Mouse (Mus musculus) frontal cortex, postnatal 10 days (tissue): ENCODE results near the gene Chgb.
A peak's percentile ranks its signal among the peaks of the same experiment; 100 is the strongest.

Experiments used
- DNase-seq, 2 experiments: peaks; one replicate each; pipeline ENCODE4 v3.0.0; 2022; ENCODE audit warnings: low spot score in 2 of 2, mixed read lengths in 1 of 2

The Chgb gene

GRCm38 (mm10) chr2:132780978-132781377 lies at the start of gene Chgb:
Gene Chgb, plus strand, starts transcription at chr2:132781278.
- no peak for DNase-seq

DNA sequence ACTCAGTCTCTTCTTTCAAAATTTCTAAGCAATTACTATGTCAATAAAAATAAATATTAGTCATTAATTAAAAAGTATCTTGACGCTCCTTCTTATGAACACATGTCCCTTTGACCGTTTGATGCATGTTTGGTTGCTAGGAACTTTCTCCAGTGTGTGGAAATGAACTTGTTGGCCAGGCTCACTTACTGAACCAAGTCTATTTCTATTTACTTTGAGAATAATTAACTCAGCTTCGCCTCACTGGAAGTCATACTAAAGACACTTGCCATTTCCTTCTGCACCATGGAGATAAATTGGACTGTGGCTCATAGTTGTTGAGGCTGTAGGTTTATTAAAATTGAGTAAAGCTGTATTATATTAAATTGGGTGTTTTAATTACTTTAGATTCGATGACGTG lies 48.1 kb upstream of the Chgb start:
- DNase-seq = no peak

GRCm38 (mm10) chr2:132733603-132734573 lies 47.2 kb upstream of the Chgb start:
- DNase-seq = no peak

DNA sequence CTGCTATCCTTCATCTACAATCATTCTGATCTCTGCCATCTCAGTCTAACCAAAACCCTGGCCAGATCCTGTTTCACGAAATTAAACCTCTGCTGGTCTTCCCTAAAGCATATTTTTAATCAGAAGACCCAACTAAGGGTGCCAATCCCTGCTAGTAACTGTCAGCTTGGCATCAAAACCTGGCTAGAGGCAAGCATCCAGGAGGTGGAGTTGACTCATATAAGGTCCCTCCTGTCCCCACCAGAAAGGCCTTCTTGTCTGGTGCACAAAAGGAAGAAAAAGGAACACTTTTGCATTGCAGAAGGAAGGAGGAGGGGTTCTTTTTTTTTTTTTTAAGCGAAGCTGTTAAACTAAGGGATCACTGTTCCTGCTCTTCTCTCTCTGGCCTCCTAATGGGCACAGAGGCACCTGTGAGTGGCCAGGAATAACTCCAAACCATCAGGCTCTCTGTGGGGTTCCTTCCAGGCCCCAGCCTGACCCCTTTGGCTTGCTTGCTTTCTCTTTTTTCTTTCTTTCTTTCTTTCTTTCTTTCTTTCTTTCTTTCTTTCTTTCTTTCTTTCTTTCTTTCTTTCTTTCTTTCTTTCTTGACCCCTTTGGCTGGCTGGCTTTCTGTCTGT lies 42.2 kb upstream of the Chgb start:
- no peak for DNase-seq

DNA sequence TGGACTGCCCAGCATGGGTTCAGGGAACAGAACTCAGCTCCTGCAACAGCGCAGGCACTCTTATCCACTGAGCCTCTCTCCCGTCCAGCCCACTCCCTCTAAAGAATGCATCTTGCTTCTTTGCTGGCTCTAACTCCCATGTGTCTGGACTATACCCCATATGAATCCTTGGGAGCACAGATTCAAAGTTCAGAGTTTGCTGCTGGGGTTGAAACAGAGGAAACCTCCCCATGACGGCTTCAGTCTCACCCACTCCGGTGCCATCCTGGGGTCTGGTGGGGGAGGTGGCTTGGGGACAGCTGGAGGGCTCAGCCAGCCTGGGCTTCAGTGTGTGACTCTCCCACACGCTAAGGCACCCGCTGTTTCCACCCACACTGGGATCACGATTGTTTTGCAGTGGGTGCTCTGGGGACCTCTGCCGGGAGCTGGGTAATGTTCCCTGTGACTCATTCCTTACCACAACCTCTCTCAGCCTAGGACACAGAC lies 39.2 kb upstream of the Chgb start:
- DNase-seq = peak; percentile 28 to 54

GRCm38 (mm10) chr2:132744866-132745265 lies 36.2 kb upstream of the Chgb start:
- DNase-seq = no peak

GRCm38 (mm10) chr2:132746108-132746507 lies 35.0 kb upstream of the Chgb start:
- no peak for DNase-seq

GRCm38 (mm10) chr2:132750726-132751125 lies 30.4 kb upstream of the Chgb start:
- DNase-seq = no peak

GRCm38 (mm10) chr2:132751141-132752066 lies 29.7 kb upstream of the Chgb start:
- DNase-seq = peak in 1 of 2 experiments; percentile 13

GRCm38 (mm10) chr2:132752398-132752797 lies 28.7 kb upstream of the Chgb start:
- no peak for DNase-seq

- DNase-seq = no peak
Observed at GRCm38 (mm10) chr2:132753137-132753536, 27.9 kb upstream of the Chgb start.

- DNase-seq = peak; percentile 29 to 55
Observed at GRCm38 (mm10) chr2:132757911-132758310, 23.2 kb upstream of the Chgb start.

GRCm38 (mm10) chr2:132770822-132771221 lies 10.3 kb upstream of the Chgb start:
- no peak for DNase-seq

DNA sequence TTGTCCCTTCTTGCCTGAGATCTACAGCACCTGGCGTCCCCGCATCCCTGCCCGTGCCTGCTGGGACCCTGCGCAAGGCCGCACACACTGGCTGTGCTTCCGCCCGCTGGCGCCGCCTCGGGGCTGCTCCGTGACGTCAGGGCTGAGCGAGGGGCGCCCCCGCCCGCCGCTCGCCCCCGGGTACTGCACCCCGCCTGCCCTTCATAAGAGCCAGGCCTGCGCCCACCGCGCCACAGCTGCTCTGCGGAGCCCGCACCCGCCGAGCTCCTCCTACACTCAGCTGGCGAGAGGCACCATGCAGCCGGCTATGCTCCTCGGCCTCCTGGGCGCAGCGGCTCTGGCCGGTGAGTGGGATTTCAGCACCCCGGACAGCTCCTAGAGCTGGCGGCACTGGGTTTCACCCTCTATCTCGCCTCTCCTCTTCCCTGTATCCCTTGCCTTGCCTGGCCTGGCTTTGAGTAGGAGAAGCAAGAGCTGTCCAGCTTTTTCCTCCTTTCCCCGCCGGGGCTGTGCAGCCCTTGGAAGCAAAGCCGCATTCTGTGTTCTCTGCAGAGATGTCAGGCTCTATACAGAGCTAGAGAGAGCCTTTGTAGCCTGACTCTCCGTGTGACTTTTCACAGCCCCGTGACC lies 476 bp downstream of the Chgb start:
- peak; percentile 83 to 84 for DNase-seq

DNA sequence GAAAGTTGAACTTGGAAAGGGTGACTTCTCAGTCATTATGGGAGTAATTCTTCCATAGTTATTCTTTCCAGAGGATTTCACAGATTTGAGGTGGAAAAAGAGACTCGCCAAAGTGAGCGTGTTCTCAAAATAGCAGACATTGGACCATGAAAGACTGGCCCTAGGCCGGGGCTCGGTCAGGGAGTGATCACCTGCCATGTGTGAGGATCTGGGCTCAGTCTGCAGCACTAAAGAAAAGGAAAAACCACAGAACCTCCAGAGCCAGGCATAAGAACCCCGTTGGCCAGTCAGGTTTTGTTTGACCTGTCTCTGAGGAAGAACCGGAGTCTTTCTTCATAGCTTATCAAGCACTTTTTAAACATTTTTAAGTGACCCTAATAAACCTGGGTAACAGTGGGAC lies 3.0 kb downstream of the Chgb start:
- DNase-seq = no peak

DNA sequence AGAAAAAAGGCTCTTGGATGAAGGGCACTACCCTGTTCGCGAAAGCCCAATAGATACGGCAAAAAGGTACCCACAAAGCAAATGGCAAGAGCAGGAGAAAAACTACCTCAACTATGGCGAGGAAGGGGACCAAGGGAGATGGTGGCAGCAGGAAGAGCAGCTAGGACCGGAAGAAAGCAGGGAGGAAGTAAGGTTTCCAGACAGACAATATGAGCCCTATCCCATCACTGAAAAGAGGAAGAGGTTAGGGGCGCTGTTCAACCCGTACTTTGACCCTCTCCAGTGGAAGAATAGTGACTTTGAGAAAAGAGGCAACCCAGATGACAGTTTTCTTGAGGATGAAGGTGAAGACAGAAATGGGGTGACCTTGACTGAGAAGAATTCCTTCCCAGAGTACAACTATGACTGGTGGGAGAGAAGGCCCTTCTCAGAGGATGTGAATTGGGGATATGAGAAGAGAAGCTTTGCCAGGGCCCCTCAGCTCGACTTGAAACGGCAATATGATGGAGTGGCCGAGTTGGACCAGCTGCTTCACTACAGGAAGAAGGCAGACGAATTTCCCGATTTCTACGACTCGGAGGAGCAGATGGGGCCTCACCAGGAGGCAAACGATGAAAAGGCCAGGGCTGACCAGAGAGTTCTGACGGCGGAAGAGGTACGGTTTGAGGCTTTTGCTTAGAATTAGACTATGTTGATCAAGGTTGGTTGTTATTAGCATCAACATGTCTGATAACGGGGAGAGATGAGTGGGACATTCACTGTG lies 12.5 kb downstream of the Chgb start:
- no peak for DNase-seq

DNA sequence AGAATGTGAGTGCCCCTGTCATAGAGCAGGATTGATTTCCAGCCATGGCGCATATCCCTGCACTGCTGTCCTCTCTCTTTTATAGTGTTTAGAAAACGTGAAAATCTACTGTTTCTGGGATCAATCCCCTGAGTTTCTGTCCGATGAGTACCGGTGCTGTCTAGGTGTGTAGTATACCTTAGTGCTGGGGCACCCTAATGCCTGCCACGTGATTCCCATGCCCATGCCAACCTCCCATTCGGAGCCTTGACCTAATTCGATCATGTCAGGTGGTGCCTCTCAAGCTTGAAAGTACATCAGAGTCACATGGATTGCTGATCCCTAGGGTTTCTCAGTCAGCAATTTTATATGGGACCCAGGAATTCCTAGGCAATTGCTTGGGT lies 13.1 kb downstream of the Chgb start:
- no peak for DNase-seq

DNA sequence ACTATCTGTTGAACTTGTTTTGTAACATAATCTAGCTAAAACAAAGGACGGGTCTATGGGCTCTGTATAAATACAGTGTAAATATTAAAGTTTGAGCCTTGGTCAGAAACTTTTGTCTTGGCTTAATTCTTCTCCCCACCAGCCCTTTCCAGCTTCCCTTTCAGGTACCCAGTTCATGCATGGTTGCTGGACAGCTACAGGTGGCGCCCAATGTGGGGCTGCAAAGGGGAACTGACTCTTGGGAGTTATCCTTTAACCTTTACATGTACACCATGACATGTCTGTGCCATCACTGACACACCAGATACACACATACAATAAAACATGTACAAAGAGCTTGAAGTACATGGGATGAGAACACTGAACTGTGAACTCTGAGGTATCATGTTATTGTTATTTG lies 21.9 kb downstream of the Chgb start:
- DNase-seq = no peak

- DNase-seq = peak; percentile 84 to 88
Observed at GRCm38 (mm10) chr2:132815608-132816314, 34.7 kb downstream of the Chgb start, which contains the start of the genes Trmt6 and Mcm8. Gene Trmt6, minus strand, starts transcription at chr2:132816055. Gene Mcm8, plus strand, starts transcription at chr2:132816141.

GRCm38 (mm10) chr2:132841071-132841470 lies 60.0 kb downstream of the Chgb start:
- no peak for DNase-seq
